Mouse (Mus musculus) heart, adult 18-20 months (tissue): Measurements from ENCODE around the gene Slc25a22. TPM values are rescaled to one million over a fixed set of nuclear protein-coding genes. Genes with fewer than 3 reads are reported as not detected.
A peak's percentile ranks its signal among the peaks of the same experiment; 100 is the strongest.

Experiments
- DNase-seq, 2 experiments: peaks; one replicate each; pipeline ENCODE4 v3.0.0; 2021 to 2022; ENCODE audit warnings: mixed read lengths in 1 of 2
- long read RNA-seq, 2 experiments: library from polyadenylated mRNA; stranded (forward); transcript quantifications; one replicate each; pipeline ENCODE4 v2.0.0; 2021
- total RNA-seq, 2 experiments: library from RNA; stranded (reverse); gene quantifications; 2 replicates each; pipeline ENCODE4 v1.2.3; 2021

Slc25a22 gene
- total RNA-seq = 10 to 100 TPM; 45.6 to 59.1 TPM
- long read RNA-seq, experiment 1, full-length matches to known transcripts = 13 of 57 reads
- long read RNA-seq, experiment 1, partial matches to known transcripts = 8 of 57 reads
- long read RNA-seq, experiment 1, other reads (novel, unspliced or antisense) = 36 of 57 reads
- long read RNA-seq, experiment 2, full-length matches to known transcripts = 9 of 20 reads
- long read RNA-seq, experiment 2, partial matches to known transcripts = 1 of 20 reads
- long read RNA-seq, experiment 2, other reads (novel, unspliced or antisense) = 10 of 20 reads

DNA sequence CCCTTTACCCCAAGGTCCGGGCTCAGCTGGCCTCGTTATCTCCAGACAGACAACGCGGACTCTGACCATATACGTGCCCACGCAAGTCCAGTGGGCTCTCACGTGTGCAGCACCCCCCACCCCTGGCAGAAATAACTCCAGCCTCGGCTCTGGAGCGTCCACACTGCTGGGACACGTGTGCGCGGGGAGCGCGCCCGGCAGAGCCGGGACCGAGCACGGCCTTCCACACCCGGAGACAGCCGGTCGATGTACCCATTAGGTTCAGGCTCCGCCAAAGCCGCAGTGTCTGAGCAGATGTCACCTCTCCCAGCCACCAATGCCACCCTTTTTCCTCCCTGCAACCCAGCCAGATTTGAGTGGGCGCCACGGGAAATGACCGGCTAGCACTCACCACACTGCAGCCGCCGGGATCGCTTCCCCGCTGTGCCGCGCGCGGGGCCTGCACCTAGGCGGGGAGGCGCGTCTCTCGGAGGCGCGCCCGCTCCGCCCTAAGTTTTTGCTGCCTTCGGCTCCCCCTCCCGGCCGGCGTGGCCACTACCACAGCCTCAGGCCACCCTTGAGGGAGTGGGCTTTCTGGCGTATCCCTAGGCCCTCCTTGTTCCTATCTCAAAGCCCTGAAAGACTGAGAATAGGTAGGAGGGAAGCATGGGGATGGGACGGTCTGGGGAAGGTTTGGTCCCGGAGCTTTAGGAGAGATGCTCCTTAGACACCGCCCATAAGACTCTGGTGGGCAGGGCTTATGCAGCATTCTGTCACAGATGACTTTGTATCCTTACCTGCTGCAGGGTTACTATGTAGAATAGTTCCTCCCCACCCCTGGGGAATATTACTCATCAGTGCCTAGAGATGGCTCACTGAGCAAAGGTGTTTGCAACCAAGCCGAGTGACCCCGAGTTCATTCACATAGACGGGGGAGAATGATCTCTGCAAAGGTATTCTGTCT, at the start of gene Slc25a22:
Gene Slc25a22, minus strand, starts transcription at position 715 of the 943 bp plus-strand sequence.
- DNase-seq = peak; percentile 86 to 91

DNA sequence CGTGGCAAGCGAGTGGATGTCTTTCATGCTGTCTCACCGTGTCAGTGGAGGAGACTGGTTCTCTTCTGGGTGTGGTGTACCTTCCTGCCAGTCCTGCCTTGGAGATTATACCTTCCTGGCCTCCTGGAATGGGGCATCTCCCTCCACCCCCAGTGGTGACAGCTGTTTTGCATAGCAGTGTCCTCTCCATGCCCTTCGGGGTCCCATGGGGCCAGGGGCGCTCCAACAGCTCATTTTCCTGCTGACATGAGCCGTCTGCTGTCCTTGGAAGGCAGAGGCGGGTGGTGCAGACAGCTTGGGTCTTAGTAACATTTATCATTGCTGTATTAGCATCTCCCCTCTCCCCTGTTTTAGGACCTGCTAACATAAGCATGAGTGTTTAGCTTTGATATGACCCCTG, 49.4 kb upstream of the Slc25a22 start:
- DNase-seq = no peak

DNA sequence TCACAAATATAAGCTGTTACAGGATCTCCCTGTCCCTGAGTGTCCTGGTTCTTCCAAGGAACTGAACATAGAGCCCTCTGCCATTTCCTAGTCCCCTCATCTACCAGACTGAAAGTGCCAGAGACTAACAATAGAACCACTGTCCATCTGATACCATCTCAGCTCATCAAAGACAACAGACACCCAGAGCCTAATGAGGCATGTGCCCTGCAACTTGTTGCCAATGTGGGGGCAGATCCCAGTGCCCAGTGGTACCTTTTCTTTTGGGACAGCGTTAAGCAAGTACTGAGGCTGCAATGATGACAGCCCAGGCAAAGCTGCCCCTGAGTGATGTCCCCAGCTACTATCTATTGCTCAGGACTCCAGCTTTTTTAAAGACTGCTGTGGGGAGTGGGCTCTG, 48.5 kb upstream of the Slc25a22 start:
- no peak for DNase-seq

DNA sequence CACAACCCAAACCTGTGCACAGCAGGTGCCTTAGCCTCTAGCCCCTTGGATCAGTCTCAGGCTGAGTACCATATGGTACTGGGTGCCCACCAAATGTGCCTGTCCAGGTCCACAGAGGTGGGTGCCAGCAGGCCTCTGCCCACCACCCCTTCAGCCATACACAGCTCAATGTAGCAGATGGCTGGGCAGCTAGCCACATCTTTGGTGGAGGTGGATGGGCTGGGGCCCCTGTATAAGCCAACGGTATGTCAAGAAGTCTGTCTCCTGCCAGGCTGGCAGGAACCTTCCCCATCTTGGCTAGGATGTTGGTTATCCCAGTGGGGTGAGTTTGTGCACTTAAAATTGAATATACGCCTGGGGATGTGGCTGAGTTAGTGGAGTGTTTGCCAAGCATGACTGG, 47.9 kb upstream of the Slc25a22 start:
- no peak for DNase-seq

DNA sequence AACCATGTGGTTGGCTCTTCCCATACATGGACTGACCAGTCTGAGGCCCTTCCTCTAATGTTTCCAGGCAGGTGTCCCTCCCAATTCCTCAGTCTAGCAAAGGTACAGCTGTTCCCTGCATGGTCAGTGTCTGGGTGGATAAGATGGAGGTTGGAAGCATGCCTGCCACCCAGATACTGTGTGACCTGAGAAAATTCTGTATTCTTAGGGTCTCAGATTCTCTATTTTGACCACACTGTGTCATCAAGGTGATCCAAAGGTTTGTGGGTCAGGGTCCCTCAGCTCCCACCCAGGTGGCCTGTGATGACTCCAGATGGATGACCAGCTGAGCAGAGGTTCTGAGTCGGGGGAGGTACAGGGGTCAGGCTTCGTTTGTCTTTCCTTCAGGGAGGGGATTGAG, 47.5 kb upstream of the Slc25a22 start:
- no peak for DNase-seq

DNA sequence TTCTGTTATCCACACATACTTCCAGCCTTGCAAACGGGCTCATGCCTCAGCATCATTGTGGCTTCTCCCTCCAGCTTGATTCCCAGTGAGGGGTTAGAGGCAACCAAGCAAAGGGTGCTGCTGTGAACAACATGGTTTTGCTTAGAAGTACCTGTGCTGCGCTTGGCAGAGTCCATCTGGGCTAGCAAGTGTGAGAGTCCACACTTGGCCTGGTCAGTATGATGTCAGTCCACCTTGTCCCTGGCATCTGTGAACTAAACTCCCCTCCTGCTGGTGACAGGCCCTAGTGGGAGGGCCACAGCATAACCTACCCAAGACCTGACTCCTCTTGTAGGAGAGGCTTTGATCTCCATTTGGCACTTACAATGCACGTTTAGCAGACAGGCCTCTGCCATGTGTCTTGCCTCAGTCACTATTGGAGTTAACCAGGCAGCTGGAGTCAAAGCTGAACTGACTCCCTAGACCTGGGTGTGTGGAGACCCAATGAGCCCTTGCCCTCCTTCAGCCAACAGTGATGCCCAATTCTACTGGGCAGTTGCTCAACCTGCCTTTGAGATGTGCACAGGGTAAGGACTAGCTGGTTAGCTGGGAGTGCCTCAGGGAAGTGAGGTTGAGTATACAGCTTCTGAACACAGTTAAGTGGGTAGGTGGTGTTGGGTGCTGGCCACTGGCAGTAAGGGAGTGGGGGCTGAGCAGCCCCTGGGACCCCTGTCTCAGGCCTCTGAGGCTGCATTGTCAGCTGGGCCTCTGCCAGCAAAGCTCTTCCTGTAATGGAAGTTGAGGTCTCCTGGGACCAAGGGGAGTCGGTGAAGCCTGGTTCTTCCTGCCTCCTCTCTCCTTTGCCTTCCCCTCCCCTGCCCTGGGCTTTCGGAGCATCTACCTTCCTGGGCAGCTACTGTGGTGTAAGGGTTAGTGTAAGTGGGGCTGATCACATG, 46.8 kb upstream of the Slc25a22 start:
- no peak for DNase-seq

DNA sequence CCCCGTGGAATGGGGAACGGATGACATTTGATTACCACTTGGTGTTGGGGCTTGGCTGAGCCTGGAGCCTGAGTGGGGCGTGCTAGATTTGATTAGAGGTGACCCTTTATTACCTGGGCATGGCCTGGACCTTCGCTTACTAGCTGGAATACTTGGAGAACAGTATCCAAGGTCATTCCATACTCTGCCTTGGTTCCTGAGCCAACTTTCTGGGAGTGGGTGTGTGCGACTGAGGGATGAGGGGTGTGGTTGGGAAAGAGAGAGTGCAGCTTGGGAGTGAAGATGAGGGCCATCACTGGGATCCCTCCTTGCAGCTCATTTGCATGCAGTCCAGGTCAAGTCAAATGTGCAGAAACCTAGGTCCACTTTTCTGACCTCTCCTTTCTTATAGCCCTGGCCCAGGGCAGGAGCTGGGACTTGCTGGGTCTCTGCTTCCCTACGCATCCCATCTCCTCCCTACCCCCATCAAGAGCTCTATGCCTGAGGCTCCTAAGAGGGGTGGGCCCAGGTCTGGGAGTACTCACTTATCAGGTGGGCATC, 45.5 kb upstream of the Slc25a22 start:
- no peak for DNase-seq

DNA sequence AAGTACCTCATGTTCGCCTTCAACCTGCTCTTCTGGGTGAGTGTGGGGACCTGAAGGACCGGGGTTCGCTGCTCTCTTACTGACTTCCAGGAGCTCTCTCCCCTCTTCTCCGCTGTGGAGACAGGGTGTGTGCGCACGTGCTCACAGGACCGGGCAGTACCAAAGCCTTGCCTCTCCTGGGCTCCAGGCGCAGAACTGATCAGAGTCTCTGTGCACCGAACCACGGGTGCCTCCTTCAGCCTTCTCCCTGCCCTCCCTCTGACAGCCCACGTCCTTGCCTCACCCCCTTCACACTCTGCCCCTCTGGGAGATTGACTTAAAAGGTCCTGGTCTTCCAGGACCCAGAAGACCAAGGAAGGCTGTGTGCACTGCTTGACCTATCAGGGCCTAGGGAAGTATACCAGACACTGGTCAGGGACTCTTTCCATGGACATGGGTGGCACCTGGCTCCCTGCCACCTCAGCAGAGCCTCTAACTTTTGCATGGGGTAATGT, 44.9 kb upstream of the Slc25a22 start:
- no peak for DNase-seq

DNA sequence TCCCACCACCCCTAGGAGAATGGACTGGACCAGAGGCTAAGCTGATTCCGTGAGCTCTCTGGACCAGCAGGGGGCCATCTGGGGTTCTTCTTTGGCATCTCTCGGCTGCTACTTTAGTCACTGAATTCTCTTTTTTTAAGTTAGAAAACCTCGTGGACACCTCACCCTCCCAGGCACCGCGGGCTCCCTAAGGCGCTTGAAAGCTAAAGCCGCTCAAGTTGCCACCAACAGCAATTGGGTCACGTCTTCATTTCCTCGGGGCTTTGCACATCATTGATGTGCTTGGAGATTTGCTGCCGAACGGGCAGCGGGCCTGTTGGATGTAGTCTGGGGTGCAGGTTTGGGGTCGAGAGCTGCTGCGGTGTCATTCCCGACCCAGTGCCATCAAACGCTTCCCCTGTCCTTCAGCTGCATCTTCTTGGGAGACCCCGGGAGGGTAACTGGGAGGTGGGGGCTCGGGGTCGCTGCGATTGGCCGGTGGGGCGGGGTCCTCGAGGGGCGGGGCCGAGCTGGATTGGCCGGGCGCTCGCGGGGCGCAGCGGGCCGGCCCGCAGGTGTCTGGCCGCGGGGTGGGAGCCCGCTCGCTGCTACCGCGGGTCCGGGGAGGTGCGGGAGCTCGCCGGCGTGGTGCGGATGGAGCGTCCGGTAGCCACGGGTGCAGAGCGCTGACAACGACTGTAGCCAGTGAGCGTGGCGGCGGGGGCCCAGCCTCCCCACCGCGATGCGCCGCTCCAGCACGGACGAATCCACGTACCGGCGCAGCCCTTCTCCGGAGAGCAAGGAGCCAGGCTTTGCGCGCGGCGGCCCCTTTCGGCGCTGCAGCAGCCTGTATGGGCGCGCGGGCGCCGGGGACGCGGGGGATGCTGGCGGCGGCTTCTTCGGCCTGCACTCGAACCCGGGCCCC, 44.1 kb upstream of the Slc25a22 start:
- DNase-seq = peak; percentile 62 to 77

DNA sequence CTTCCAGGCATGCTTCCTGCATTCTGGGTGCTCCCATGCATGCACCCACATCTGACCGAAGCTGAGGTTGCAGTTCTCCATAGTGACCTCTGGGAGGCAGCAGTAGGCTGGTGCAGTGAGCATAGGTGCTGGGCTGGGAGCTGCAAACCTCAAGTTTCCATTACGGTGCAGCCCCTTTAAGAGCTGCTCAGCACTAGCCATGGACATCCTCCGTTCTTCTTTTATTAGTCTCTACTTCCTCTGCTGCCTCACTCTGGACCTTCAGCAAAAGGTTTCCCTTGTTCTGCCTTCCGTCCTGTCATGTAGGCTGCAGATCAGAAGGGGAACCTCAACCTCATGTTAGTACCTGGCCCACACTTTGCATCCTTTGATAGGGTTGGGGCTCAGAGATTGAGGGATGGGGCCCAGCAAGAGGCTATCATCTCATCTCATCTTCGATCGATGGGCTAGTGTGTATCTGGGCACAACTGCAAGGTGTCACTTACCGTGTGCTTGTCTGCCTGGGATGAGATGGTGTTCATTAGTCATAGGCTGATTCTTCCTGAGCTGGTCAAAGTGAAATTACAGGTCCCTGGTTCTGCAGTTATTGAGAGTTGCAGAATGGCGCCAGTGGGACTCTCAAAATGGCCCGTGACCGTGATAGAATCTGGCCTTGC, 43.3 kb upstream of the Slc25a22 start:
- DNase-seq = peak; percentile 82 to 84

DNA sequence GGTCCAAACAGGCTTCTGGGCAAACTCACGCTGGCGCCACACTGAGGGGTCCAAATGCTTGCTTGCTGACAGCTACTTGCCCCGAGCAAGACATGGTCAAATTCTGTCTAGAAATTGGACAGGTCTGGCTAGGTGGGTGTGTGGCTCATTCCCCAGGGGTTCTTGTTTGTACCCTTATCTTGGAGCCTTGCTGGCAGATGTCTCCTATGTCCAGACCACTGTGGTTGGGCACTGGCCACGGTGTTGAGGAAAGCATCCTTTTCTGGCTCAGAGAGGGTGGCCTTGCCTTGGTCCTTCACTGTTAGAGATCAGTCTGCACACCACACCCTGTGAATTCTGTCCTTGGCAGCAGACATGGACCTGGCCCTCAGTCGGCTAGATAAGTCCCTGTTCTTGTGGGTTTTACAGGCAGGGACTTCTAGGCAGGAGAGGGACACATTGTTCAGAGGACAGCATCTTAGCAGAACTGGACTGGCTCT, 40.6 kb upstream of the Slc25a22 start:
- peak; percentile 50 to 54 for DNase-seq

DNA sequence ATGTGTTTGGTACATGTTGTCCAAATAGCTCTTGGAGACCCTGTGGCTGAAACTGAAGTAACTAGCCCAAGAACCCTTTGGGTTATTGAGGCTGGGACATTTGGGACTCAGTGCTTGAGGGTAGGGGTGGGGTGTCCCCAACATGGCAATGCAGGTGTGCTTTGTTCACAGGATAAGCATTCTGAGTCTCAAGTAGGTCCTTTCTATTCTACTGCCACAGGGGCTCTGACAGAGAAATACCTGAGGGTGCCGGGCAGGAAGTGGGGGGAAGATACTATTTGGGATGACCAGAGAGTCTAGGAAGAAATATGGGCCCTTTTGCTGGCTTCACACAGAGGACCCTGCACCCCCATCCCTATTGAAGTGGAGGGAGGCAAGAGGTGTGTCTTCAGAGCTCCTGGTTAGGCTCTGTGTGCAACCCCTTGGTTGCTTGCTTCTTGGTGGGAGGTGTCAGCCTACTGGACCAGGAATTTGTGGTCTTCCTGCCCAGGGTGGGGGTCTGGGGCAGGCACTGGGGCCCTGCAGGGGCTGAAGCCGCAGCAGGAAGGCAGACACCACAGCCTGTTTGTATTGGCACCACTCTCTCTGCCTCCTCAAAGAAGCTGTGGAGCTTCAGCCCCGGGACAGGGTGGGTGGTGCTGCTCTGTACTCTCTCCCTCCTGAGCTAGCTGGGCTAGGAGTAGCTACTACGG, 40.0 kb upstream of the Slc25a22 start:
- peak; percentile 44 to 63 for DNase-seq

DNA sequence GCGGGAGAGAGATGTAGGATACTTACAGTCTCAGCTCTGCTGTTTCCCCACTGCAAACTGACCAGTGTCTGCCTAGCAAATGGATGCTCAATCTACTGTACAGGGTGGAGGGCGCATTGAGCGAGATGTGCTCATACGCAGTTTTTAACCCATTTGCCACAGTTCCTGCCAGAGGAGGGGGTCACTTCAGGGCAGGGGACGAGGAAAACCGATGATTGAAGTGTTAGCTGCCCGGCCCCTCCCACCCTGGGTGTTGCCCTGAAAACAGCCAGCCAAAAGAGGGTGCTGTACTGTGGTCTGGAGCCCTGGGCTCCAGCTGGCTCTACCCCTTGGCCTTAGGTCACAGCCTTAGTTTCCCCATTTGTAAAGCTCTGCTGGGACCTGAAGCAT, 39.3 kb upstream of the Slc25a22 start:
- DNase-seq = peak; percentile 51 to 71

DNA sequence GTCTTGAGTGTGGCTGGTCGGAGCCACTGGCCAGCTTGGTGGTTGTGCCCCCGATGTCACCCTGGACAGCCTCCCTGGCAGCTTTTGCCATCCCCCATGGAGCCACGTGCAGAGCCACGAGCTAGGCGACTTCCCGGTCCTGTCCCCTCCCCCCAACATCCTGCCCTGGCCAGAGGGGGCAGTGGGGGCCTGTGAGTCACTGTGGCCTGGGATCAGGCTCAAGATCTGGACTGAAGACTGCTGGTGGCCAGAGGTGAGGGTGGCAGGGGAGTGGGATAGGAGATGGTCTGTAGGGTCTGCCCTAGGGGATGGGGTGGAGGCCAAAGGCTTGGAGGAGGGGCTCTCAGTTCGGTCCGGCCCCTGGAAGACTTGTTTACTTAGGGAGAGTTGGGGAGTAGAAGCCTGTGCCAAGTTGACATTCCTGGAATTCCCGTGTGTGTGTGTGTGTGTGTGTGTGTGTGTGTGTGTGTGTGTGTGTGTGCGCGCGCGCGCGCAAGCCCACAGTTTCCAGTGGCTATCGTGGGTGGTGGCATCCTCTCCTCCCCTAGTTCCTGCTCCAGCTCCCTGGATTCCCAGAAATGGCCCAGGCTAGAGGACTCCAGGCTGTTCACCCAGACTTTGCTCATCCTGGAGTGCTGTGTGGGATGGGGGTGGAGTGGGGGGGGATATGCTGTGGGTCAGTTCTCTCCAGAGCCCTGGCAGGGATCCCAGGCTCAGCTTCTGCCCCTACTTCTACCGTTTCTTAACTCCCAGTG, 38.7 kb upstream of the Slc25a22 start:
- peak; percentile 92 for DNase-seq

DNA sequence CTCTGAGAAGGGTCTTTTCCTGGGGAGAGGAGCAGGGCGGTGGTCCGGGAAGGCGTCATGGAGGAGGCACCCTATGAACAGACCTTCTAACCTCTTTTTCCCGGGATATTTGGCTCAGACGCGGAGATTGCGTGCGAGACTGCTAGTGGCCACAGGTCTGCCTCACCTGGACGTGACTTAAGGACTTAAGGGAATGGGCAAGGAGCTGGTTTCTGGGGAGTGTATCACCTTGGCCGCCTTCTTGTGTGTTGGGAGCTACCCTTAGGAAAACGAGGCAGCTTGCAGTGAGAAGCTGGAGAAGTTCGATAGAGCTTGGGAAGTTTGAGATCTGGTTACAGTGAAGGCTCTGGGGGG, 38.1 kb upstream of the Slc25a22 start:
- no peak for DNase-seq

DNA sequence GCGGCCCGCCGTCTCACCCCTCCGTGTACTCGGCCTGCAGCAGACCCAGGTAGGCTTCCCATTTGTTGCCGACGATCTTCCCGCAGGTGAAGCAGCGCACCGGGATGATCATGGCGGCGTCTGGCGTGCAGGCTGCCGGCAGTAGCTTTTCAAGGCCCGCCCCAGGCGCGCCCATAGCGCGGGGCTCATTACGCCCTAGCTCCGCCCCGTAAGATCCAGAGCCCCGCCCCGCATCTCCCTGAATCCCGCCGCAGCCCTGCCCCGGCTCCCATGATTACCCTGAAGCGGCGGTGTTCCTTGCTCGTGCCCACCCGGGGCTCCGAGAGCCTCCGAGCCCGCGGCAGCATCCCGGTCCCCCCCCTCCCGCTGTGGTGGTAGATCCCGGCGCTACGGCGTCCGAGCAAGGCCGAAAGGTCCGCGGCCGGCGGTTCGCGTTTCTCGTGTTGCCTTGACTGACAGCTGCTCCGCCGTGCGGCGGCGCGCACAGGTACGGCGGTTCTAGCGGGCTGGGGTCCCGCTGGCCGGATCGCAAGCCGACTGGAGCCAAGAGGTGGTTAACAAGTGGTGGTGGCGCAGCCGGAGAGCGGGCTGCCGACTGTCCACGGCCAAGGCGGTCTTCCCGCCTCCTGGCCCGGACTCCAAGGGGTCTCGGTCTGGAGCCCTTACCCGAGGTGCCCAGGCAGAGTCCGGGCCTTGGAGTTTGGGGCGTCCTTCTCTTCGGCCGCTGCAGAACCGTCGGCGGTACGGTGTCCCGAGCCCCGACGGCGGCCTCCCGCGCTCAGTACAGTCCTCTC, 37.5 kb upstream of the Slc25a22 start, which contains the start of the genes Polr2l and Tspan4:
Gene Polr2l, minus strand, starts transcription at position 122 of the 794 bp plus-strand sequence.
Gene Tspan4, plus strand, starts transcription at position 230 of the 794 bp plus-strand sequence.
- peak; percentile 88 to 91 for DNase-seq

DNA sequence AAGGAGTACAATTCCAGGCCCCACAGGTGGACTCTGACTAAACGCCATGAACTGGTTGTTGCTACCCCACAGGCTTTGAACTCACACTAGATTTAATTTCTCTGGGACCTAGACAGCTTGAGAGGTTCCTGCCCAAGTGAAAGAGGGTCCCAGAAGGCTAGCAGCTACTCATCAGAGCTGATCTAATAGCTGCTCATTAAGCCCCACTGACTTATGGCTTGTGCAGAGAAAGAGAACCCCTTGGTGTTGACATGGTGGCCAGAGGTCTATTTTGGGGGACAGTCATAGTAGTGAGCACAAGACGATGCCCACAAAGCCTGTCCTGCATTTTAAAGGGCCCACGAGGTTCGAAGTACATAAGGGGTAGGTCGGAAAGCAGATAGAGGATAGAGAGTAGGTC, 36.5 kb upstream of the Slc25a22 start:
- DNase-seq = no peak

DNA sequence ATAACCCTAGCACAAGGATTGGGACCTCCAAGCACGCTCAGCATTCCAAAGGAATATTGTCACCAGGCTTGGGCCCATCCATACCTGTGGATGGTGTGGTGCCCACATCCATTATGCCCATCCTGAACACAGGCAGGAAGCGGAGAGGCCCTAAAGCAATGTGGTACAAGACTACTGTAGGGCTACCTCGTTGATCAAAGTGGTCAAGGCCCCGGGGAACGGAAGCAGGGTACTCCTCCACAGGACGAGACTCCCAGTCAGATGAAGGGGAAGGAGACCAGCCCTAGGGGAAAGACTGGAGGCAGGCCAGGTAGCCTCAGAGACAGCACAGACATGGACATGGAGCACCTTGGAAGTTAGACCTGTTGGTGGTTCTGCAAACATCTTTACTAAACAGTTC, 35.1 kb upstream of the Slc25a22 start:
- no peak for DNase-seq
